Mouse (Mus musculus) intestine, postnatal 0 days (tissue): Measurements from ENCODE around the gene Camk2g. TPM values are rescaled to one million over a fixed set of nuclear protein-coding genes. Genes with fewer than 3 reads are reported as not detected.

Experiments used
- ATAC-seq: fragments of 200-750 bp; cut with Nextera tagmentation; 2 replicates; pipeline ENCODE4 v1.8.0; 2017; ENCODE audit warnings: mild to moderate bottlenecking, moderate TSS enrichment, moderate library complexity
- H3K27ac ChIP-seq: fragments of 300-500 bp; sonication (generic); 2 replicates; pipeline ENCODE4 v1.5.1; 2014; ENCODE audit warnings: mild to moderate bottlenecking, low read depth, low read length, moderate library complexity
- H3K27me3 ChIP-seq: fragments of 300-500 bp; sonication (generic); replicated peaks from 2 replicates; pipeline ENCODE4 v1.6.1; 2014; ENCODE audit warnings: low read length, mixed read lengths; ENCODE audit not compliant: control insufficient read depth, insufficient read depth
- H3K36me3 ChIP-seq: fragments of 300-500 bp; sonication (generic); 2 replicates; pipeline ENCODE4 v1.6.1; 2014; ENCODE audit warnings: mild to moderate bottlenecking, moderate library complexity; ENCODE audit not compliant: control insufficient read depth, insufficient read depth
- H3K4me1 ChIP-seq: fragments of 300-500 bp; sonication (generic); replicated peaks from 2 replicates; pipeline ENCODE4 v1.6.1; 2014; ENCODE audit warnings: antibody characterized with exemption, low read length, mixed read lengths; ENCODE audit not compliant: control insufficient read depth, insufficient read depth
- H3K4me2 ChIP-seq: fragments of 300-500 bp; sonication (generic); replicated peaks from 2 replicates; pipeline ENCODE4 v1.6.1; 2014; ENCODE audit warnings: low read depth, mild to moderate bottlenecking, moderate library complexity
- H3K4me3 ChIP-seq: fragments of 300-500 bp; sonication (generic); 2 replicates; pipeline ENCODE4 v1.5.1; 2014; ENCODE audit warnings: low read depth, low read length
- H3K9ac ChIP-seq: fragments of 300-500 bp; sonication (generic); 2 replicates; pipeline ENCODE4 v1.6.1; 2014; ENCODE audit warnings: mild to moderate bottlenecking, low read depth, low read length
- H3K9me3 ChIP-seq: fragments of 300-500 bp; sonication (generic); 2 replicates; pipeline ENCODE4 v1.6.1; 2016; ENCODE audit warnings: mixed run types; ENCODE audit not compliant: control insufficient read depth
- CTCF ChIP-seq: sonication (generic); IDR thresholded peaks from 2 replicates; pipeline ENCODE4 v1.5.1; 2016; ENCODE audit warnings: low read depth, mild to moderate bottlenecking, control low read depth, antibody characterized with exemption, moderate library complexity
- WGBS: fragments of 180-500 bp; shearing (Covaris S2); extraction: QIAGEN DNeasy Blood & Tissue Kit; methylation state at CpG from one replicate; pipeline ENCODE4 v1.1.7; 2014; 5-methylcytosine and 5-hydroxymethylcytosine counted together
- polyA plus RNA-seq: library from polyadenylated mRNA; unstranded; fragments of >200 nt; fragmentation: Nextera tagmentation; extraction: Ambion mirVana; gene quantifications from 2 replicates; pipeline ENCODE4 v1.2.1, GENCODE M21; 2015

Gene Camk2g
- polyA plus RNA-seq, 1 experiment from 2014 or later, result 27.6 TPM

- ATAC-seq, result peak; percentile 95
Measured at GRCm38 (mm10) chr14:20733952-20734774, 59.7 kb downstream of the Camk2g start, which contains the start of gene Ndst2. Ndst2 (minus strand) TSS chr14:20734562.

GRCm38 (mm10) chr14:20733041-20733951 lies 60.6 kb downstream of the Camk2g start:
- no peak for TF ChIP-seq CTCF
- WGBS, result 32% methylated on average over 12 of the region's 12 CpGs
- peak overlapping the region; percentile 94 for H3K27ac ChIP-seq
- H3K9ac ChIP-seq, result peak overlapping the region; percentile 85
- peak overlapping the region; percentile 73 for H3K4me3 ChIP-seq
- H3K9me3 ChIP-seq, result no peaks in the 10 kb centered on the region
- H3K4me1 ChIP-seq, result peaks cover 3% of the 10 kb centered on the region; the same call in 1 of the 2 replicates
- no peaks in the 10 kb centered on the region for H3K27me3 ChIP-seq
- H3K36me3 ChIP-seq, result peaks cover 48% of the 10 kb centered on the region
- peak overlapping the region; percentile 94 for H3K4me2 ChIP-seq
- no peak for ATAC-seq

More at GRCm38 (mm10) chr14:20733952-20734774, 59.7 kb downstream of the Camk2g start, which contains the start of gene Ndst2:
- Histone ChIP-seq H3K27ac (peak within 1 kb of the TSS; percentile 94), H3K9me3 (no peaks in the 10 kb centered on the region), H3K9ac (peak within 1 kb of the TSS; percentile 85), H3K4me3 (peak within 1 kb of the TSS; percentile 73), H3K4me1 (peaks cover 3% of the 10 kb centered on the region; the same call in 1 of the 2 replicates), H3K4me2 (peak within 1 kb of the TSS; percentile 94), H3K36me3 (peaks cover 48% of the 10 kb centered on the region), H3K27me3 (no peaks in the 10 kb centered on the region)
- TF ChIP-seq CTCF, result peak; percentile 59
- WGBS, result 0% methylated on average over 79 of the region's 81 CpGs

- Histone ChIP-seq H3K4me1 (peaks cover 3% of the 10 kb centered on the region; the same call in 1 of the 2 replicates), H3K27me3 (no peaks in the 10 kb centered on the region), H3K9ac (no peak overlapping the region), H3K9me3 (no peaks in the 10 kb centered on the region), H3K4me2 (no peak overlapping the region), H3K36me3 (peaks cover 57% of the 10 kb centered on the region), H3K4me3 (no peak overlapping the region), H3K27ac (no peak overlapping the region)
- WGBS, result 86% methylated on average over 9 of the region's 9 CpGs
- no peak for ATAC-seq
- TF ChIP-seq CTCF, result no peak
Measured at GRCm38 (mm10) chr14:20730853-20731602, 62.9 kb downstream of the Camk2g start.

GRCm38 (mm10) chr14:20729871-20730270 lies 64.0 kb downstream of the Camk2g start:
- Histone ChIP-seq H3K4me1 (peaks cover 7% of the 10 kb centered on the region; the same call in 1 of the 2 replicates), H3K4me3 (no peak overlapping the region), H3K27ac (no peak overlapping the region), H3K36me3 (peaks cover 67% of the 10 kb centered on the region), H3K4me2 (no peak overlapping the region), H3K9me3 (no peaks in the 10 kb centered on the region), H3K9ac (no peak overlapping the region), H3K27me3 (no peaks in the 10 kb centered on the region)
- WGBS, result 93% methylated on average over 9 of the region's 9 CpGs
- TF ChIP-seq CTCF, result no peak
- ATAC-seq, result no peak

GRCm38 (mm10) chr14:20725660-20726339 lies 68.1 kb downstream of the Camk2g start:
- peak; percentile 83 for ATAC-seq
- H3K9ac ChIP-seq, result no peak overlapping the region
- WGBS, result 33% methylated on average over 6 of the region's 6 CpGs

More at GRCm38 (mm10) chr14:20725660-20726339, 68.1 kb downstream of the Camk2g start:
- no peak overlapping the region for H3K4me3 ChIP-seq
- no peak for TF ChIP-seq CTCF
- 0 out of 2 replicates have a peak, but pooled peaks cover 7% of the 10 kb centered on the region for H3K4me1 ChIP-seq
- no peaks in the 10 kb centered on the region for H3K27me3 ChIP-seq
- H3K4me2 ChIP-seq, result peak overlapping the region; percentile 27; the same call in 1 of the 2 replicates
- peaks cover 93% of the 10 kb centered on the region for H3K36me3 ChIP-seq
- H3K27ac ChIP-seq, result peak overlapping the region; percentile 79
- no peaks in the 10 kb centered on the region for H3K9me3 ChIP-seq
